Mouse (Mus musculus) testis, adult 2 months (tissue): Measurements from ENCODE around the gene L3mbtl4. TPM values are rescaled to one million over a fixed set of nuclear protein-coding genes. Genes with fewer than 3 reads are reported as not detected.

ENCODE experiments used
- H3K27ac ChIP-seq: fragments of 200-500 bp; 2 replicates; pipeline ENCODE4 v1.5.1; 2012; ENCODE audit warnings: low read depth, low read length; ENCODE audit not compliant: control insufficient read depth, insufficient read depth
- H3K27me3 ChIP-seq: fragments of 200-500 bp; 2 replicates; pipeline ENCODE4 v1.6.1; 2012; ENCODE audit warnings: mild to moderate bottlenecking, low read length, moderate library complexity; ENCODE audit not compliant: control insufficient read depth, insufficient read depth
- H3K36me3 ChIP-seq: fragments of 200-500 bp; 2 replicates; pipeline ENCODE4 v1.6.1; 2012; ENCODE audit warnings: mild to moderate bottlenecking, low read length; ENCODE audit not compliant: control insufficient read depth, insufficient read depth
- H3K4me1 ChIP-seq: fragments of 200-500 bp; 2 replicates; pipeline ENCODE4 v1.6.1; 2012; ENCODE audit warnings: low read length; ENCODE audit not compliant: control insufficient read depth, insufficient read depth
- H3K4me3 ChIP-seq: fragments of 200-500 bp; 2 replicates; pipeline ENCODE4 v1.5.1; 2012; ENCODE audit warnings: low read depth, mild to moderate bottlenecking, low read length, moderate library complexity, mixed read lengths; ENCODE audit not compliant: control insufficient read depth
- CTCF ChIP-seq: fragments of 200-500 bp; IDR thresholded peaks from 2 replicates; pipeline ENCODE4 v1.5.1; 2012; ENCODE audit warnings: low read depth, mild to moderate bottlenecking, inconsistent platforms, low read length, moderate library complexity; ENCODE audit not compliant: control insufficient read depth, insufficient read depth, insufficient replicate concordance
- POLR2A ChIP-seq: fragments of 200-500 bp; IDR thresholded peaks from 2 replicates; pipeline ENCODE4 v1.6.1; 2012; ENCODE audit warnings: low read depth, mild to moderate bottlenecking, inconsistent platforms, low read length, moderate library complexity; ENCODE audit not compliant: control insufficient read depth
- polyA plus RNA-seq: library from polyadenylated mRNA; depleted of rRNA; stranded (reverse); fragments of >200 nt; gene quantifications from 2 replicates; pipeline ENCODE4 v1.2.3, GENCODE M21; 2012

Gene L3mbtl4
- polyA plus RNA-seq, 1 experiment, result 9.3 TPM

GRCm38 (mm10) chr17:68320940-68321339, 47.3 kb downstream of the L3mbtl4 start:
- TF ChIP-seq CTCF (no peak), POLR2A (no peak)
- Histone ChIP-seq H3K27ac (peak overlapping the region; percentile 7), H3K4me1 (peaks cover 5% of the 10 kb centered on the region; the same call in 1 of the 2 replicates), H3K27me3 (no peaks in the 10 kb centered on the region), H3K36me3 (no peaks in the 10 kb centered on the region), H3K4me3 (no peak overlapping the region)

- peaks cover 5% of the 10 kb centered on the region; the same call in 1 of the 2 replicates for H3K4me1 ChIP-seq
- H3K36me3 ChIP-seq, result no peaks in the 10 kb centered on the region
- no peak overlapping the region for H3K4me3 ChIP-seq
- no peak overlapping the region for H3K27ac ChIP-seq
- H3K27me3 ChIP-seq, result no peaks in the 10 kb centered on the region
- TF ChIP-seq POLR2A, result no peak
- no peak for TF ChIP-seq CTCF
These were observed 49.0 kb downstream of the L3mbtl4 start for GRCm38 (mm10) chr17:68322607-68323006.

- no peaks in the 10 kb centered on the region for H3K36me3 ChIP-seq
- no peak overlapping the region for H3K4me3 ChIP-seq
- no peaks in the 10 kb centered on the region for H3K27me3 ChIP-seq
- no peak overlapping the region for H3K27ac ChIP-seq
- TF ChIP-seq CTCF (peak; percentile 80), POLR2A (no peak)
- H3K4me1 ChIP-seq, result no peaks in the 10 kb centered on the region; the same call in 1 of the 2 replicates
These were observed 58.6 kb downstream of the L3mbtl4 start for GRCm38 (mm10) chr17:68332225-68332624.

- no peak overlapping the region for H3K27ac ChIP-seq
- no peaks in the 10 kb centered on the region; the same call in 1 of the 2 replicates for H3K4me1 ChIP-seq
- H3K27me3 ChIP-seq, result no peaks in the 10 kb centered on the region
- no peak for TF ChIP-seq POLR2A
- TF ChIP-seq CTCF, result no peak
- H3K36me3 ChIP-seq, result no peaks in the 10 kb centered on the region
- no peak overlapping the region for H3K4me3 ChIP-seq
These were observed 59.8 kb downstream of the L3mbtl4 start for GRCm38 (mm10) chr17:68333382-68333781.

- TF ChIP-seq POLR2A (no peak), CTCF (no peak)
- Histone ChIP-seq H3K36me3 (no peaks in the 10 kb centered on the region), H3K4me3 (no peak overlapping the region), H3K27me3 (no peaks in the 10 kb centered on the region), H3K4me1 (no peaks in the 10 kb centered on the region), H3K27ac (no peak overlapping the region)
These were observed 65.4 kb downstream of the L3mbtl4 start for GRCm38 (mm10) chr17:68338917-68339553.

GRCm38 (mm10) chr17:68357687-68358086, 84.1 kb downstream of the L3mbtl4 start:
- Histone ChIP-seq H3K4me3 (no peak overlapping the region), H3K27me3 (no peaks in the 10 kb centered on the region), H3K27ac (no peak overlapping the region), H3K36me3 (no peaks in the 10 kb centered on the region), H3K4me1 (no peaks in the 10 kb centered on the region)
- TF ChIP-seq POLR2A, result no peak
- no peak for TF ChIP-seq CTCF

GRCm38 (mm10) chr17:68371101-68371500, 97.5 kb downstream of the L3mbtl4 start:
- Histone ChIP-seq H3K27ac (no peak overlapping the region), H3K27me3 (no peaks in the 10 kb centered on the region), H3K36me3 (no peaks in the 10 kb centered on the region), H3K4me1 (no peaks in the 10 kb centered on the region), H3K4me3 (no peak overlapping the region)
- TF ChIP-seq POLR2A (no peak), CTCF (no peak)

GRCm38 (mm10) chr17:68388481-68388880, 114.9 kb downstream of the L3mbtl4 start:
- H3K4me1 ChIP-seq, result no peaks in the 10 kb centered on the region
- H3K4me3 ChIP-seq, result no peak overlapping the region
- H3K27ac ChIP-seq, result no peak overlapping the region
- TF ChIP-seq POLR2A (no peak), CTCF (no peak)
- no peaks in the 10 kb centered on the region for H3K27me3 ChIP-seq
- H3K36me3 ChIP-seq, result no peaks in the 10 kb centered on the region
